Mouse (Mus musculus) thymus, postnatal 14 days (tissue): ENCODE results near the gene Apc2.

Source experiments
- DNase-seq: peaks from one replicate; pipeline ENCODE4 v3.0.0; 2021

The Apc2 gene

DNA sequence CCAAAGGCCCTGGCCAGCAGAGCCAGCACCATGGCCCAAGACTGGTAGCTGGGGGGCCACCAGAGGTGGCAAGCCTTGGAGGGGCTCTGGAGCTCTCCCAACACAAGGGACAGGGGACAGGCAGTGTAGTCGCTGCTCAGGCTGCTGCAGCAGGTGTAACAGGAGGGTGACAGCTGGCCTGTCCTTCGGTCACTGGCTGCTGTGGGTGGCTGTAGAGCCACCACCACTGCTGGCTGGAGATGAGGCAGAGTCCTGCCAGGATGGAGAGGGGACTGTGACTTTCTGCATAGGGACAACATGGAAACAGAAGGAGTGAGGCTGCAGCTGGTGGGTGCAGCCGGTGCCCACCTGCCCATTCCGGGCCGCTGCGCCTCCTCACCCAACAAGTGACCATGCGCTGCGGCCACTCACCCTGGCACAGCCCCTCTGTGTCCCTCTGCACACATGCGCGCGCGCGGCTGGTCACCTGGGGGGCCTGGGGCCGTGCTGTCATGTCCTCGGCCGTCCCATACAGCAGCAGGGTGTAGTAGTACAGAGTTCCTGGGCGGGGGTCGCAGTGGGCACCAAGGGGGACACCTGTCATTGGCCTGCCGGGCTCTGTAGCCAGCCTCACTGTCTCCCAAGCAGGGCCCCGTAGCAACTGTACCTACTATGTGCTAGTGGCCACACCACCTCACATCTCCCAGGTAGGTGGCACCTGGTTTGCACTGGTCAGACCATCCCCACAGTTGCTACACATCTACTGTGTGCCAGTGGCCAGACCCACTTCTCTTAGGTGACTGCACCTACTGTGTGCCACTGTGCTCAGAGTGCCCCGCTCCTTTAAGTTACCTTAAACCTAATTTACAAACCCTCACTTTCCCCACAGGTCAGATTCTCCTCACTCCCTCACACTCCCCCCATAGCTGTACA, 26.1 kb downstream of the Apc2 start:
- DNase-seq = no peak

DNA sequence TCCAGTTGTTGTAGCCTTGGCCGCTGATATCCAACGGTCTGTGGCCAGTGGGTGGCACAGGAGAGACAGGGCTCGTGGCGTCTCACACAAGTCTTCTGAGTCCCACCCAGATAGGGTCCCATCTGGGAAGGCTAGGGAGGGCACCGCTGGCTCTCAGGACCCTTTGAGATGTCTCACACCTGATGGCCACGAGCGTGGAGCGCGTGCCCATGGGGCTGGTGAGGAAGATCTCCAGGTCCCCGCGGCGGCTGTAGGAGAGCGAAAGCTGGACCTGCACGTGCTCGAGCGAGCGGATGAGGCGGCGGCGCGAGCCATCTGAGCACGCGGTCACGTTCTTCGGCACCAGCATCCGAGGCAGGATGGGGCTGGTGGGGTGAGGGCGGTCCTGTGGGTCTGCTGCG, 27.0 kb downstream of the Apc2 start:
- DNase-seq = no peak

- peak; percentile 67 for DNase-seq
These were observed 27.7 kb downstream of the Apc2 start for GRCm38 (mm10) chr10:80323261-80324119.

DNA sequence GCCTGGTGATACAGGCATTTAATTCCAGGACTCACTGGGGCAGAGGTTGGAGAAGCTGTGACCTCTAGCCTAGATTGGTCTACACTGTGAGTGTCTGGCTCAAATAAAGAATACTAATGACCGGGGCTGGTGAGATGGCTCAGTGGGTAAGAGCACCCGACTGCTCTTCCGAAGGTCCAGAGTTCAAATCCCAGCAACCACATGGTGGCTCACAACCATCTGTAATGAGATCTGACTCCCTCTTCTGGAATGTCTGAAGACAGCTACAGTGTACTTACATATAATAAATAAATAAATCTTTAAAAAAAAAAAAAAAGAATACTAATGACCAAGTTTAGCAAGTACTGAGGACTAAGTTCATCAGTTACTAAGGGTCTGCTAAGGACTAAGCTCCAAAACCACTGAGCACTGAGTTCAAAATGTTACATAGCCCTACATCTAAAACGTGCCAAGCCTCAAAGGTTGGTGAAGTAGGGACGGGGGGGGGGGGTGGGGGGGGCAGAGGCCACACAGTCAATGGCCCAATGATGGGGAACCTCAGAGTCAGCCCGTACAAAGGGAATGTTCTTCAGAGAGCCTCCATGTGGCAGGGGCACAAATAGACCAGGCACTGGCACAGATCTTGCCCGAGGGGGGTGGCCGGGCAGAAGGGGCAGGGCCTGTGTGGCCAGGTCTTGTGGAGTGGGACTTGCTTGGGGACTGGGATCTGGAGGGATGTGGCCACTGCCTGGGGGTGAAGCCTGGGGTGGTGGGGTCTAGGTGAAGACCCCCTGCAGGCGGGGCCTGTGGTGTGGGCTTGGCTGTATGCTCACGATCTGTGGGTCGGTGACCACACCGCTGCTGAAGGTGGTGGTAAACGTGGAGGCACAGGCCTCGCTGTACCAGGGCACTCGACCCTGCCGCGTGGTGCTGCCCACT, 28.6 kb downstream of the Apc2 start:
- no peak for DNase-seq

GRCm38 (mm10) chr10:80325045-80325444, 29.3 kb downstream of the Apc2 start:
- no peak for DNase-seq

DNA sequence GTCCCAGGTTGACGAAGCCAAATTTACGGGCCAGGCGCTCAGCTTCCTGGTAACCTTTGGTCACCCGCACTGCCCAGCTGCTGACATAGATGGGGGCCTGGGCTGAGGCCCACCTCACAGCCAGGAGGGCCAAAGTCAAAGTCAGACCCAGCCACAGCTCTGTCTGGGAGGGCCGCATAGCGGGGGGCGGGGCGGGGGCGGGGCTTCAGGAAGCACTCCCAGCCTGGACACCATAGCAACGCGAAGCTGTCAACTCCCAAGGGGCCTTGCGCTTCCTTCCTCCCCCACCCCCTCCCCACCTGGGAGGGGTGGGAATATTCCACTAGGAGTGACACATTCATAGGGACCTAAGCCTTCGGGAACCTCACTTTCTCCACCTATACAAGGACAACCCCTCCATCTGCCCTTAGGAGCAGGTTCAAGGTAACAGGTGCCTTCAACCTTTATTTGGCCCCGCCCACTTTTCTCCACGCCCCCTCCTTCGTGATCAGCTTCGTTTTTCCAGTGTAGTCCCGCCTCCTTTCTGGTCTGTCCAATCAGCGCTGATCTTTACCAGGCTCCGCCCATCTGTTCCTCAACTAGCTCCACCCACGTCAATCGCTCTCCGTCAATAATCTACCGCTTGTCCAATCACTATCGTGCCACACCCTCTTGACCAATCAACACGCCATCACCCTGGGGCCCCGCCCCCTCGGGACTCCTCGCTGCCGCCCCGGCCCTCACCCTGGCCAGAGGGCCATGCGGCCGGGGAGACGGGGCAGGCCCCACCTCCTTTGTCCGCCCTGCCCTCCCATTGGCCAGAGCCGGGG, 33.7 kb downstream of the Apc2 start, which contains the start of the genes Pcsk4 and Reep6:
Gene Pcsk4, minus strand, starts transcription at position 226 of the 809 bp plus-strand sequence.
Gene Reep6, plus strand, starts transcription at position 681 of the 809 bp plus-strand sequence.
- DNase-seq = peak; percentile 77

DNA sequence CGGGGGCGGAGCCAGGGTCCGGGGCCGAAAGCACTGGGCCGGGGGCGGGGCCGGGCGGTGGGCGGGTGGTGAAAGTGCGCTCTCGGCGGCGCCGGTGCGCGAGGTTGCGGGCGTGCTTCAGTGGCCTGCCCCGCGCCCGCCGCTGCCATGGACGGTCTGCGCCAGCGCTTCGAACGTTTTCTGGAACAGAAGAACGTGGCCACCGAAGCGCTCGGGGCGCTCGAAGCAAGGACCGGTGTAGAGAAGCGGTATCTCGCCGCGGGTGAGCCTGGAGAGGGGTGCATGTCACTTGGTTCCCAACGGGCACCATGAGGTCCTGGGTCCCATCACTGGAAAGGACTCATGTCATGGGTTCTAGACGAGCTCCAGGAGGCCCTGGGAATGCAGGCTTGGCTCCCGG, 34.3 kb downstream of the Apc2 start:
- DNase-seq = no peak

DNA sequence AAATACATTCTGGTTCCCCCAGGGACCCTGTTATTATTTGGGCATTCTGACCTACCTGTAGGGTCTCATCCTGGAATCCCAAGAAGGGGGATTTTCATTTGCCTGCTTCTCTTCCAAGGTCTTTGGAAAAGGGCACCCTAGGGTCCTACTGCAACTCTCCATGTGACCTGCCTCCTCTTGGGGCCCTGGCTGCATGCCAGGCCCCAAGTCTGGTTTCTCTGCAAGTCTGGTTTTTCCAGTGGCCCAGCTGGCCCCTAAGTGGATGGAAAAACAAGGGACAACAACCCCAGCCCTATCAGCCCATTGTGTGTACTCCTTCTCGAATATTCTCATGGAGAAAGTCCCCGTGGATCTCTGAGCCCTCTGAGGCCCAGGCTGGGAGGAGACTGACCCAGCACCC, 35.1 kb downstream of the Apc2 start:
- DNase-seq = no peak

DNA sequence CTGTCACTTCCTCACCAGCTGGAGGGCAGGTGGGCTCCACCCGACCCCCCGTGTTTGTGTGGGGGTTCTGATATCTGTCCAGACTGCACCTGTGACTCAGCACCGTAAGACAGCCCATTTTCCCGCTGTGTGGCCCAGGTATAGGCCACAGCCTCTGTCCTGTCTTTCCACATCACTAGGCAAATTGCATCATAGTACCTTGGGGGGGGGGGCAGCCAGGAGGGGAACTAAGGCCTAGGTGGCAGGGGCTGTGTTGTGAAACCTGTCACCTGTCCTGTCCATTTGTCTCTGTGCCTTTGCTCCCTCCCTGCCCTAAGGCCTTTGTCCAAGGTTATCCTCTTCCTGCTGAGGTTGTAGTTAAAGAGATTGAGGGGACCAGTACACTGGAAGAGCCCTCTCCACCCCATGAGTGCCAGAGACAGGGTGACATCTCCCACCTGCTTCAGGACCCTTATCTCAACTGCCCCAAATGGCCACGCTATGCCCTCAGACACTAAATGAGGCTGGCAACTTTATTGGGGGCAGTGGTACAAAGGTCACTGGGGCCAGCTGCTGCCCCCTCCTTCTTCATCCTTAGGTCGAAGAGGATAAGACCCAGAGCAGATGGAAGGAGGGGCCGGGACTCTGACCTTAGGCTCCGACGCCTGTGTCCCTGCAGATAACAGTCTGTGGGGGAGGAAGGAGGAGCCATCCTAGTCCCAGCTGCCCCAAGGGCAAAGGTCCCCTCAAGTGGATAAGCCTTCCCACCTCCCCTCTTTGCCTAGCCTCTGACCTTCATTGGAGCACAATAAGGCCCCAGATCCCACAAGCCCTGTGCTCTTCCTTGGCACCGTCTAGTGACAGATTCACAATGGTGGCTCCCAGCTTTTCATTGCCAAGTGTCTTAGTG, 36.1 kb downstream of the Apc2 start:
- DNase-seq = no peak

DNA sequence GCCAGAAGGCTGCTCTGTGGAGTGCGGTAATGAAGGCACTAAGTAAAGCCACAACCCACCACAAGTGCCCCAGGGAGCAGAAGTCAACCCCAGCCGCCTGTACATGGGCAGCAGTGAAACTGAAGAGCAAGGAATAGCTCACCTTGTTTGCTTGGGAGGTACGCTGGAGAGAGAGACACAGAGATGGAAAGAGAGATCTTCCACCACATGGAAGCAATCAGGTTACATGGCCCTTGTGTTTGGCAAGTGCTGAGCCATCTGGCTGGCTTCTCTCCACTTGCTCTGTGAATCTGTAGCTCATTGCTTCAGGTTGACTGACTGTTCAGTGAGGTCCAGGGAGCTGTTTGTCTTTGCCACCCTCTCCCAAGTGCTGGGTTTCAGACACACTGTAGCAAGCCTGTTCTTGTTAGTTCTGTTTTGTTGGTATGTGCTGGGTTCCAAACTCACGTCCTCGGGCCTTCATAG, 36.8 kb downstream of the Apc2 start:
- DNase-seq = no peak

GRCm38 (mm10) chr10:80336263-80336662, 40.5 kb downstream of the Apc2 start:
- no peak for DNase-seq

DNA sequence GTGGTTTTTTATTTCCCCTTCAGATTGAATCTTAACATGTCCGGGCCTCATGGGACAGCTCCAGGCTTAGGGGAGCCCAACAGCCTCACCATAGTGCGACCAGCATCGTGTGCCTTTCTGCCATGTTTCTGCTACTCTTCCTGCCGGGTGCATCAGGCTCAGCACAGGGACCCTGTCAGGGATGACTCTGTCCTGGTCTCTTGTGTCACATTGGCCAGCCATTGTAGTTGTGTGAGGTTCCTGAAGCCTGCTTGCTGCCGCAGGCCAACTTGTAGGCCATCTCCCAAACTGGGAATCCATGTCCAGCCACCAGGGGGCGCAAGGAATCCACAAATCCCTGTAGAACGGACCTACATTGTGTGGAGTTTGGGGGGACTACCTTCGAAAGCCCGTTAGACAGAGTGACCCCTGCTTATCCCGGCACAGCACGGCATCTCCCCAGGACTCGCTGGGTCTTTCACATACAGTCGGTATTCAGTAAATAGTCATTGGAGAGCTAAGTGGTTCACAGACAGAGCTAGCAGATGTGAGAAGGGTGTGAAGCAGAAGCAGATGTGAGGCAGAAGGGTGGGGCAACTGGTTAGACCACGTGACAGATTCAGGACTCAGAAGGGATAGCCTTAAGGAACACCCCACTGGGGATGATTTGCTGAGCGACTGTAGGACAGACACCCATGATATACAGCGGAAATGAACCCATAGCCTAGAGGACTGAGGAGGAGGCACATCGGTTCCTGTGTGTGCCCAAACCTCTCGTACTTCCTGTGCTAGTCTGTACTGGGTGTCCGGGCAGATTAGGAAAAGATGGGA, 44.4 kb downstream of the Apc2 start:
- peak; percentile 84 for DNase-seq

DNA sequence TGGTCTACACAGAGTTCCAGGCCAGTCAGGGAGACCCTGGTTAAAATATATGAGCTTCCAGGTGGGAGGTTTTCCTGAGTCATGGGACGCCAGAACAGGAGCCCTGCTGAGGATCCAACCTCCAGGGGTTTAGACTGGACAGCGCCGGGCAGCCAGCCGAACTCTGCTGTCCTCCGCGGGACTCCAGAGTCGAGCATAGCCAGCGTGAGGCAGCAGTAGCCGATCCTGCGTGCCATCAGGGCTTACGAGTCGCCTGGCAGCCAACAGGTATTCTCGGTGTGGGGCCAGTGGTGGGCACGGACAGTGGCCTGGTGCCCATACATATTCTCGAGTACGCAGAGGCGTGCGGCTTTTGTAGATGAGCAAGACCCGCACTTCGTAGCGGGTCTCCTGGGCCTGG, 45.2 kb downstream of the Apc2 start:
- no peak for DNase-seq

DNA sequence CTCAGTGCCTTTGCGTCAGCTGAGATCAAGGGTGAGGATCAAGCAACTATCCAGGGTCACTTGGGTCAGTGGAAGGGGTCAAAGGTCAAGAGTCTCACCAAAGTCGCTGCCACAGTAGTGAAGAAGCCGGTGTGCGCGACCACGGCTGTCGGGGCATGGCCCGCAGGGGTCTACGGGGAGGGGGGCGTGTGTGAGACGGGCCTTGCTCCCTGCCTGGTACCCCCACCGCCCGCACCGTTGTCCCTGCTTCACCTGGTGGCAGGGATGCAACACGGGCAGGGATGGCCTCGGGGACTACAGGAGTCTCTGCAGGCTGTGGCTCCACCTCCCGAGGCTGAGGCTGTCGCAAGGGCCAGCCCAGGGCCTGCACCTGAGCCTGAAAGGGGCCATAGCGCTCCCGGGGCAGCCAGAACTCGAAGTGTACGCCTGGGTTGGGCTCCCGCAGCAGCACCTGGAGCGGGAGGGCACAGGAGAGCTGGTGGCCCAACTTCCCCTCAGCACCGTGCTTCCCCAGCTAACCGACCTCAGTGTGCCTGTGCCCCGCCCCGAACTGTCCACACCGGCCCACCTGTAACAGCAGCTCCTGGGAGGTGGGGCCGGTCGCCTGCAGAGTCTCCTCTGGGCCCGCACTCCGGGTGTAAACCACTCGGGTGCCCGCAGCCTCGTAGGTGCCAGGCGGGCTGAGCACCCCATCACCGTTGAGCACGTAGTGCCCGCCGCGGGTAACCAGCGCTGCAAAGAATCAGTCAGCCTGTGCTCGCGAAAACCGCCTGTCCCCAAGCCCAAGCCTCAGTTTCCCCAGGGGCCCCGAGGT, 45.9 kb downstream of the Apc2 start:
- no peak for DNase-seq

GRCm38 (mm10) chr10:80342305-80342748, 46.5 kb downstream of the Apc2 start:
- DNase-seq = no peak

GRCm38 (mm10) chr10:80342749-80343424, 47.1 kb downstream of the Apc2 start:
- peak; percentile 35 for DNase-seq

GRCm38 (mm10) chr10:80343425-80343895, 47.7 kb downstream of the Apc2 start:
- no peak for DNase-seq

DNA sequence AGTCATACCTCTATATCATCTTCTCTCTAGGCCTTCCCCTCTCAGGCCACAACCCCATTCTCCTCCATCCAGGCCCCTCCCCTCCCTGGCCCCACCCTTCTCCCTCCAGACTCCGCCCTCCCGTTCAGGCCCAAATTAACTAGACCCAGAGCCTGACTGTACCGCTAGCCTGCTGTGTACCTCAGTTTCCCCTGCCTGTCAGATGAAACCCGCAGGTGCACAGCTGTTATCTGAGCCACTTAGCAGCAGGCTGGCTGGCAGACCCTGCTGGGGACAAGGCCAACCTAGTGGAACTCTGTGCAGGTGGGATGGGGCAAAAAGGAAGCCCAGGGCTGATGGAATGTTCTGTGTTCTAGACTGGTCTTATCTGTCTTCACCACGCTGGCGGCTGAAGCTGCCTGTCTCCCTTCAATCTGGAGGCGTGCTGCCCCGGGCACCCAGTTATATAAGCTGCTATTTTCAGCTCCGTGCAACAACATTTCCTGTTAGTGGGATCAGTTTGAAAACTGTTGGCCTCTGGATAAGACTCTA, 48.4 kb downstream of the Apc2 start:
- no peak for DNase-seq
